In genomic region chr19:4226779-4227178, GRCm38 (mm10) we compare ENCODE assay signal across 17 mouse cellular contexts. TPM values are rescaled to one million over a fixed set of nuclear protein-coding genes. Genes with fewer than 3 reads are reported as not detected.
"Had no signal": no experiment of that assay in that cellular context is flagged by ENCODE, and none has a peak within 500 bp of the region (broad histone marks: within the 10 kb centered on the region; RNA-seq: fewer than 3 reads in every experiment).

No protein-coding gene starts in this region.

- H3K36me3 ChIP-seq: liver, embryonic 12.5 days; lung, embryonic 15.5 days; midbrain, embryonic 15.5 days had no signal

- H3K4me2 ChIP-seq: kidney, embryonic 15.5 days; limb, embryonic 15.5 days; liver, embryonic 12.5 days; lung, embryonic 15.5 days; midbrain, embryonic 15.5 days had no signal

- H3K27me3 ChIP-seq: kidney, embryonic 15.5 days had no signal

- H3K9me3 ChIP-seq: kidney, embryonic 15.5 days; limb, embryonic 15.5 days; liver, embryonic 12.5 days; lung, embryonic 15.5 days; midbrain, embryonic 15.5 days had no signal

- DNase-seq: kidney, adult 2 months; kidney, postnatal 14 days; lung, postnatal 14 days; retina, postnatal 1 day; thymus, postnatal 36 days had no signal

- ATAC-seq: intestine, embryonic 16.5 days; liver, embryonic 12.5 days; midbrain, embryonic 15.5 days had no signal

- H3K4me3 ChIP-seq: kidney, embryonic 15.5 days; left cerebral cortex, adult 2 months; limb, embryonic 15.5 days; liver, embryonic 12.5 days; lung, embryonic 15.5 days; midbrain, embryonic 15.5 days had no signal

- H3K27ac ChIP-seq: kidney, embryonic 15.5 days; left cerebral cortex, adult 2 months; limb, embryonic 15.5 days; liver, embryonic 12.5 days; lung, embryonic 15.5 days; macrophage; midbrain, embryonic 15.5 days had no signal

- H3K9ac ChIP-seq: kidney, embryonic 15.5 days; limb, embryonic 15.5 days; liver, embryonic 12.5 days; lung, embryonic 15.5 days; midbrain, embryonic 15.5 days had no signal

RNA-seq across cellular contexts. Expression of gene AC109138.7, which starts 12.6 kb away (rescaled TPM):
- polyA plus RNA-seq: intestine, embryonic 16.5 days; kidney, embryonic 15.5 days; large intestine, adult 2 months; limb, embryonic 11.5 days; limb, embryonic 15.5 days; liver, embryonic 12.5 days; liver, embryonic 16.5 days; lung, embryonic 15.5 days; macrophage; midbrain, embryonic 15.5 days; stomach, embryonic 16.5 days had no signal
